Comparison of ENCODE assay signal across 1 mouse cellular context in the genomic region with DNA sequence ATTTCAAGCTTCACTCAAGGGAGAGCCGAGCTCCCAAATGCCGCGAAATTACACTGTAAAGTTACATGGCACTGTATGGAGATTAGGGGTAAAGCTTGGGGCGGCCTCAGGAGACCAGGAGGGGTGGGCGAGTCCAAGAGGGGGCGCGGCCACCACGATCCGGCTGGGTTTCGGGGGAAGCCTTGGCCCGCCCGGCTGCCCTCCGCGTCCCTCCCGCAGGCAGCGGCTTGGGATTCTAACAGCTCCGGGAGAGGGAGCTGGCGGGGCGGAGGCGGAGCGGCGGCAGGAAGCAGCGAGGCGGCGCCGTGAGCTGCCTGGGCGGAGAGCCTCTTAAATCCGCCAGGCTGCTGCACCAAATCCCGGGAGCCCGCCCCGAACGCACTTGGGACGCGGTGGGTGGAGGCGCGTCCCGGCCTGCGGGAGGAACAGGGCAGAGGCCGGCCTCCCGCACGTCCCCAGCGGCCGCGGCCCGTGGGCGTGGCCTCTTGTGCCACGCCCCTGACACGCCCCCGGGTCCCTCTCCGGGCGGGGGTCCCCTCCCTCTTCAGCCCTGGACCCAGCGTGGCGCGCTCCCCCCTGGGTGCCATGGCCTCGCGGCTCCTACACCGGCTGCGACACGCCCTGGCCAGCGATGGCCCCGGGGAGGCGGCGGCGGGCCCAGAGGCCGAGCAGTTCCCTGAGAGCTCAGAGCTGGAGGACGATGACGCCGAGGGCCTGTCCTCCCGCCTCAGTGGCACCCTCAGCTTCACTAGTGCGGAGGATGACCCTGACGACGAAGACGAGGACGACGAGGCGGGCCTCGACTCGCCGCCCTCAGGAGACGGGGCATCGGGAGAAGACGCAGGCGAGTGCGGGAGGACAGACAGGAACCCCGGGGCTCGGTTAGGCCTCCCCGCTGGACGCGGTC.
A peak's percentile ranks its signal among the peaks of the same experiment; 100 is the strongest.
TF ChIP-seq lines count a peak whose summit lies in the region.

A gene (plus strand): TSS at position 343 of the 907 bp plus-strand sequence.

TF ChIP-seq in CH12.LX, 34 proteins besides CTCF, POLR2A, EP300 and RAD21:
- TF ChIP-seq MYC (IDR thresholded peaks at IDR 0.05; ENCODE audit: low read depth, low read length) (no peak), ZNF384 (IDR thresholded peaks at IDR 0.05; ENCODE audit: low read depth, low read length) (no peak), ZMIZ1 (IDR thresholded peaks at IDR 0.05; ENCODE audit: low read depth, low read length) (peak; percentile 48; the same call in 1 of the 2 replicates), CHD2 (IDR thresholded peaks at IDR 0.05; ENCODE audit: low read length) (no peak), MXI1 (IDR thresholded peaks at IDR 0.05; ENCODE audit: low read depth, low read length) (no peak; the same call in 1 of the 2 replicates), BHLHE40 (IDR thresholded peaks at IDR 0.05; ENCODE audit: low read depth, low read length) (no peak), NRF1 (IDR thresholded peaks at IDR 0.05; ENCODE audit: low read depth, low read length) (no peak), MEF2A (IDR thresholded peaks at IDR 0.05; ENCODE audit: borderline replicate concordance, low read depth, low read length) (no peak), TCF12 (IDR thresholded peaks at IDR 0.05; ENCODE audit: low read depth, low read length) (peak; percentile 17; the same call in 1 of the 2 replicates), POLR2AphosphoS2 (IDR thresholded peaks at IDR 0.05; ENCODE audit: low read depth, low read length) (no peak), NELFE (IDR thresholded peaks at IDR 0.05; ENCODE audit: low read depth, low read length) (no peak; the same call in 1 of the 2 replicates), ELF1 (IDR thresholded peaks at IDR 0.05; ENCODE audit: low read depth, low read length) (0 out of 2 replicates have a peak, but pooled peaks have one; percentile 17), SMC3 (IDR thresholded peaks at IDR 0.05; ENCODE audit: low read depth, low read length) (no peak), MAFK (IDR thresholded peaks at IDR 0.05; ENCODE audit: insufficient replicate concordance, low read length) (no peak), E2F4 (IDR thresholded peaks at IDR 0.05; ENCODE audit: insufficient replicate concordance, low read depth, low read length) (no peak)
TF ChIP-seq in CH12.LX: peak in this region for 3.
